Mouse (Mus musculus) ES-Bruce4 (cell line): Measurements from ENCODE around the gene Cyp2b19. TPM values are rescaled to one million over a fixed set of nuclear protein-coding genes. Genes with fewer than 3 reads are reported as not detected.

Source experiments
- H3K27ac ChIP-seq: 2 replicates; pipeline ENCODE4 v1.5.1; 2012; ENCODE audit warnings: low read length, inconsistent platforms; ENCODE audit not compliant: insufficient read depth
- H3K27me3 ChIP-seq: 2 replicates; pipeline ENCODE4 v1.6.1; 2012; ENCODE audit warnings: mild to moderate bottlenecking, low read length, inconsistent platforms; ENCODE audit not compliant: control insufficient read depth, poor library complexity, insufficient read depth, severe bottlenecking
- H3K36me3 ChIP-seq: 2 replicates; pipeline ENCODE4 v1.6.1; 2012; ENCODE audit warnings: inconsistent platforms, mild to moderate bottlenecking, low read length, moderate library complexity; ENCODE audit not compliant: control insufficient read depth, poor library complexity, insufficient read depth, severe bottlenecking
- H3K4me1 ChIP-seq: one replicate; pipeline ENCODE4 v1.8.1; 2011; ENCODE audit warnings: low read length; ENCODE audit not compliant: control insufficient read depth, insufficient read depth
- H3K4me3 ChIP-seq: 2 replicates; pipeline ENCODE4 v1.5.1; 2011; ENCODE audit warnings: low read depth, mild to moderate bottlenecking, low read length
- H3K9ac ChIP-seq: 2 replicates; pipeline ENCODE4 v1.6.1; 2012; ENCODE audit warnings: low read depth, mild to moderate bottlenecking, inconsistent platforms; ENCODE audit not compliant: poor library complexity, severe bottlenecking
- H3K9me3 ChIP-seq: replicated peaks from 2 replicates; pipeline ENCODE4 v1.6.1; 2012; ENCODE audit warnings: mild to moderate bottlenecking, low read length, inconsistent platforms; ENCODE audit not compliant: control insufficient read depth, poor library complexity, insufficient read depth, severe bottlenecking
- CTCF ChIP-seq: IDR thresholded peaks from one replicate; pipeline ENCODE4 v1.8.1; 2011; ENCODE audit warnings: low read depth, low read length
- EP300 ChIP-seq: IDR thresholded peaks from 2 replicates; pipeline ENCODE4 v1.6.1; 2011; ENCODE audit warnings: low read depth, low read length; ENCODE audit not compliant: insufficient read depth
- POLR2A ChIP-seq: IDR thresholded peaks from one replicate; pipeline ENCODE4 v1.8.1; 2011; ENCODE audit warnings: low read length; ENCODE audit not compliant: insufficient read depth
- polyA plus RNA-seq: library from polyadenylated mRNA; stranded (reverse); fragments of >200 nt; gene quantifications from 2 replicates; pipeline ENCODE4 v1.2.4, GENCODE M21; 2011; ENCODE audit warnings: low read depth; ENCODE audit not compliant: missing spikeins, insufficient read depth, insufficient read length

Cyp2b19 gene
- polyA plus RNA-seq, 1 experiment = not detected

DNA sequence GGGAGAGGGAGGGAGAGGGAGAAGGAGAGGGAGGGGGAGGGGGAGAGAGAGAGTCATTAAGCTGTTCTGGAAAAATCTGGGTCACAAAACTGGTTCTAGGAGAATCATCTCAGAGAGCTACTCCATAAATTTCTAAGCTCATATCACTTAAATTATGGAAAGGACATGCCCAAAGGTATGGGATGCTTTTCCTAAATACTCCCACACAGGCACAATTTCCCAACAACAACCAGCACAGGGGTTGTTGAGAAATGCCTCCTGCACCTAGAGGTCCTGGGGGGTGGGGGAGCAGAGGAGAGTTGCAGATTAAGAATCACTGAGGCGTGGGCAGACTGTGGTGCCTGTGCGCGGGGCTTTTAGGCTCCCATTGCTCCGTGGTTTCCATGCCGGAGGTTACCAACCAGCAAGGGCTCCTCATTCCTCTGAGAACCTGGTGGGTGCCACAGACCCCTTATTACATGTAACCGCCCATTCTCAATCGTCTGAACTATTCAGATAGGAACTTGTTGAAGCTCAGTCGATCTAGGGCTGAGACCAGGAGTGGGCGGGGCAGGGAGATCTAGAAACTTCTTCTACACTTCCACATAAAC, 13.0 kb downstream of the Cyp2b19 start:
- Histone ChIP-seq H3K27me3 (no peaks in the 10 kb centered on the region), H3K9ac (no peak overlapping the region), H3K4me3 (no peak overlapping the region), H3K4me1 (no peaks in the 10 kb centered on the region), H3K36me3 (no peaks in the 10 kb centered on the region), H3K27ac (no peak overlapping the region), H3K9me3 (no peaks in the 10 kb centered on the region)
- no peak for TF ChIP-seq POLR2A
- no peak for TF ChIP-seq EP300
- no peak for TF ChIP-seq CTCF

- Histone ChIP-seq H3K4me3 (no peak overlapping the region), H3K36me3 (no peaks in the 10 kb centered on the region), H3K9ac (no peak overlapping the region), H3K9me3 (no peaks in the 10 kb centered on the region), H3K27ac (no peak overlapping the region), H3K27me3 (no peaks in the 10 kb centered on the region), H3K4me1 (no peaks in the 10 kb centered on the region)
- TF ChIP-seq POLR2A (no peak), CTCF (no peak), EP300 (no peak)
Measured at GRCm38 (mm10) chr7:26772866-26773586, 16.1 kb downstream of the Cyp2b19 start.

- Histone ChIP-seq H3K4me3 (no peak overlapping the region), H3K36me3 (no peaks in the 10 kb centered on the region), H3K9ac (no peak overlapping the region), H3K27ac (no peak overlapping the region), H3K27me3 (no peaks in the 10 kb centered on the region), H3K4me1 (no peaks in the 10 kb centered on the region), H3K9me3 (no peaks in the 10 kb centered on the region)
- TF ChIP-seq EP300 (0 out of 2 replicates have a peak, but pooled peaks have one; percentile 13), POLR2A (no peak), CTCF (peak; percentile 61)
Measured at GRCm38 (mm10) chr7:26775866-26776265, 18.9 kb downstream of the Cyp2b19 start.

DNA sequence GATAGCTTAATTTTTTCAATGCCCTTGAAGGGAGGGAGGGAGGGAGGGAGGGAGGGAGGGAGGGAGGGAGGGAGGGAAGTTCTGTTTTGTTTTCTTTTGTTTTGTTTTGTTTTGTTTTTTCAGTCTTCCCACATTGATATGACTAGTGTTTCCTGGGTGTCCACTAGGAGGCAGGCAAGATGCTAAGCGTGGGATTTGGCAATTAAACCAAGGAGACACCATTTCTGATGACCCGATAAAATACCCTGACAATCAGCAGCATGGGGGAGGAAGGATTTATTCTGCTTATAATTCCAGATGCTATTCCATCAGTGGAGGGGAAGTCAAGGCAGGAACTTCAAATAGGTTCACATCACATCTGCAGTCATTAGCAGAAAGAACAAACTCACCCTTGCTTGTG, 20.9 kb downstream of the Cyp2b19 start:
- no peak overlapping the region for H3K9ac ChIP-seq
- no peaks in the 10 kb centered on the region for H3K36me3 ChIP-seq
- no peaks in the 10 kb centered on the region for H3K27me3 ChIP-seq
- H3K9me3 ChIP-seq = no peaks in the 10 kb centered on the region
- TF ChIP-seq CTCF (no peak), POLR2A (no peak), EP300 (no peak)
- H3K4me3 ChIP-seq = no peak overlapping the region
- peaks cover 3% of the 10 kb centered on the region for H3K4me1 ChIP-seq
- H3K27ac ChIP-seq = no peak overlapping the region

- H3K9ac ChIP-seq = no peak overlapping the region
- H3K27ac ChIP-seq = no peak overlapping the region
- no peaks in the 10 kb centered on the region; the same call in 1 of the 2 replicates for H3K9me3 ChIP-seq
- H3K36me3 ChIP-seq = no peaks in the 10 kb centered on the region
- peaks cover 3% of the 10 kb centered on the region for H3K4me1 ChIP-seq
- no peaks in the 10 kb centered on the region for H3K27me3 ChIP-seq
- H3K4me3 ChIP-seq = no peak overlapping the region
- TF ChIP-seq EP300 (no peak), CTCF (peak; percentile 7)
Measured at GRCm38 (mm10) chr7:26778474-26778873, 21.5 kb downstream of the Cyp2b19 start.

GRCm38 (mm10) chr7:26779799-26780416, 23.0 kb downstream of the Cyp2b19 start:
- H3K27me3 ChIP-seq = no peaks in the 10 kb centered on the region
- no peak overlapping the region for H3K27ac ChIP-seq
- peaks cover 3% of the 10 kb centered on the region for H3K4me1 ChIP-seq
- TF ChIP-seq CTCF = no peak
- TF ChIP-seq POLR2A = no peak
- no peak for TF ChIP-seq EP300
- H3K9me3 ChIP-seq = peaks cover 5% of the 10 kb centered on the region
- H3K36me3 ChIP-seq = no peaks in the 10 kb centered on the region
- H3K4me3 ChIP-seq = no peak overlapping the region
- H3K9ac ChIP-seq = no peak overlapping the region
